Mouse (Mus musculus) testis, adult 2 months (tissue): Measurements from ENCODE around the gene Pogz.

Experiments used
- CTCF ChIP-seq: fragments of 200-500 bp; IDR thresholded peaks from 2 replicates; pipeline ENCODE4 v1.5.1; 2012; ENCODE audit warnings: low read depth, mild to moderate bottlenecking, inconsistent platforms, low read length, moderate library complexity; ENCODE audit not compliant: control insufficient read depth, insufficient read depth, insufficient replicate concordance
- POLR2A ChIP-seq: fragments of 200-500 bp; IDR thresholded peaks from 2 replicates; pipeline ENCODE4 v1.6.1; 2012; ENCODE audit warnings: low read depth, mild to moderate bottlenecking, inconsistent platforms, low read length, moderate library complexity; ENCODE audit not compliant: control insufficient read depth

GRCm38 (mm10) chr3:94835396-94835795 lies 2.0 kb upstream of the Pogz start:
- TF ChIP-seq CTCF (no peak), POLR2A (no peak)
